Mouse (Mus musculus) midbrain, embryonic 12.5 days (tissue): ENCODE measurements at regions not wholly inside any gene's neighbourhood (a gene's known extent, or its start where the extent isn't known, plus 50 kb on each side); places are given as distances from the start of the nearest gene placed in this dataset.

ENCODE experiments used
- ATAC-seq: fragments of 200-750 bp; cut with Nextera tagmentation; 2 replicates; pipeline ENCODE4 v1.8.0; 2017; ENCODE audit warnings: low read depth, moderate TSS enrichment, moderate library complexity; ENCODE audit not compliant: low FRiP score
- H3K27ac ChIP-seq: fragments of 300-500 bp; sonication (generic); replicated peaks from 2 replicates; pipeline ENCODE4 v1.5.1; 2016; ENCODE audit warnings: mild to moderate bottlenecking
- H3K27me3 ChIP-seq: fragments of 300-500 bp; sonication (generic); 2 replicates; pipeline ENCODE4 v1.6.1; 2016; ENCODE audit warnings: mild to moderate bottlenecking
- H3K36me3 ChIP-seq: fragments of 300-500 bp; sonication (generic); 2 replicates; pipeline ENCODE4 v1.6.1; 2016
- H3K4me1 ChIP-seq: fragments of 300-500 bp; sonication (generic); 2 replicates; pipeline ENCODE4 v1.6.1; 2016
- H3K4me2 ChIP-seq: fragments of 300-500 bp; sonication (generic); replicated peaks from 2 replicates; pipeline ENCODE4 v1.6.1; 2016; ENCODE audit warnings: mild to moderate bottlenecking, moderate library complexity
- H3K4me3 ChIP-seq: fragments of 300-500 bp; sonication (generic); 2 replicates; pipeline ENCODE4 v1.5.1; 2016; ENCODE audit warnings: mild to moderate bottlenecking
- H3K9ac ChIP-seq: fragments of 300-500 bp; sonication (generic); replicated peaks from 2 replicates; pipeline ENCODE4 v1.6.1; 2016; ENCODE audit warnings: mild to moderate bottlenecking, moderate library complexity
- H3K9me3 ChIP-seq: fragments of 300-500 bp; sonication (generic); 2 replicates; pipeline ENCODE4 v1.6.1; 2016; ENCODE audit warnings: mild to moderate bottlenecking
- WGBS: fragments of 180-500 bp; shearing (Covaris S2); methylation state at CpG from one replicate; pipeline ENCODE4 v1.1.7; 2016; 5-methylcytosine and 5-hydroxymethylcytosine counted together

DNA sequence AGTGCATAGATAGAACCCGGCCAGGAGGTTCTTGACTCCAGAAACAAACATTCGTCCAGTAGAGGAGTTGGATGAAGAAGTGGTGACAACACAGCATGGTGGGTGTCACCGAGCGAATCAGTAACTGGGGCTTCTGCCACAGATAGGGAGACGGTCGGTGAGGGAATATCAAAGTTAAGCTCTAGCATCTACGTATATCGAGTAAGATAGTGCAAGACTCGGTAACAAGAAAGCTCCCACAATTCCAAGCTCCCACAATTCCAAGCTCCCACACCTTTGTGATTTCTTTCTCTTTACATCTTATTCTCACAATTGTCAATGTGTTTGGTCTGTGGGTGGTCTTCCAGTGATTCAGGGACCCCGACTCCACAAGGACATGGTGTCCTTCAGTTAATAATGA, 222.2 kb downstream of the 1500009L16Rik start:
- Histone ChIP-seq H3K9me3 (no peaks in the 10 kb centered on the region), H3K36me3 (no peaks in the 10 kb centered on the region), H3K4me3 (no peak overlapping the region), H3K27ac (no peak overlapping the region), H3K9ac (no peak overlapping the region), H3K4me2 (no peak overlapping the region), H3K27me3 (no peaks in the 10 kb centered on the region), H3K4me1 (no peaks in the 10 kb centered on the region)
- 93% methylated on average over 10 of the region's 10 CpGs for WGBS
- no peak for ATAC-seq

DNA sequence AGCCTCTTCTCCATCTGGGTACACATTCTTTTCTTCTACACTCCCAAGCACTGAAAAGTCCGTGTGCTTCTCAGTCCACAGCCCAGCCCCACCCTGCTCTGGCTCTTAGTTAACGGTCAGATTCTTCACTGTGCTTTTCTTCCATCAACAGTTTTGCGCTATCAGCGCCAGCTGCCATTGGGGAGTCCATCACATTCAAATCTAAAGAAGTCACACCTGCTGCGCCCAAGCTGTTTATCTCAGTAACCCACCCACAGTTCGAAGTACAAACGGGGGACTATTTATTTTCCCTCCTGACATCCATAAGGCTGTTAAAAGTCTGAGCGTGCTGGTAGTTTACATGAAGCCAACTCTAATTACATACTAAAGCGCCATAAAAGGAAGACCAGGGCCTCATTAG, 222.8 kb downstream of the 1500009L16Rik start:
- H3K27ac ChIP-seq: no peak overlapping the region
- no peak for ATAC-seq
- H3K4me3 ChIP-seq: no peak overlapping the region
- H3K9ac ChIP-seq: no peak overlapping the region
- no peaks in the 10 kb centered on the region for H3K4me1 ChIP-seq
- no peaks in the 10 kb centered on the region for H3K27me3 ChIP-seq
- no peaks in the 10 kb centered on the region for H3K36me3 ChIP-seq
- 89% methylated on average over 9 of the region's 9 CpGs for WGBS
- no peak overlapping the region for H3K4me2 ChIP-seq
- no peaks in the 10 kb centered on the region for H3K9me3 ChIP-seq

GRCm38 (mm10) chr10:83946186-83947176, 223.8 kb downstream of the 1500009L16Rik start:
- no peak overlapping the region for H3K4me2 ChIP-seq
- no peaks in the 10 kb centered on the region for H3K36me3 ChIP-seq
- no peak overlapping the region for H3K9ac ChIP-seq
- H3K9me3 ChIP-seq: no peaks in the 10 kb centered on the region
- no peaks in the 10 kb centered on the region for H3K4me1 ChIP-seq
- no peak for ATAC-seq
- H3K4me3 ChIP-seq: no peak overlapping the region
- H3K27me3 ChIP-seq: no peaks in the 10 kb centered on the region
- H3K27ac ChIP-seq: no peak overlapping the region
- 90% methylated on average over 11 of the region's 11 CpGs for WGBS

- H3K4me3 ChIP-seq: no peak overlapping the region
- no peaks in the 10 kb centered on the region for H3K9me3 ChIP-seq
- no peaks in the 10 kb centered on the region for H3K27me3 ChIP-seq
- no peaks in the 10 kb centered on the region for H3K36me3 ChIP-seq
- no peak overlapping the region for H3K27ac ChIP-seq
- H3K4me1 ChIP-seq: no peaks in the 10 kb centered on the region
- ATAC-seq: no peak
- 82% methylated on average over 18 of the region's 18 CpGs for WGBS
- H3K9ac ChIP-seq: no peak overlapping the region
- H3K4me2 ChIP-seq: no peak overlapping the region
These were observed 234.6 kb downstream of the 1500009L16Rik start for GRCm38 (mm10) chr10:83957118-83957759.

GRCm38 (mm10) chr10:83958397-83958796, 235.7 kb downstream of the 1500009L16Rik start:
- H3K27me3 ChIP-seq: no peaks in the 10 kb centered on the region; the same call in 1 of the 2 replicates
- no peak overlapping the region for H3K4me2 ChIP-seq
- H3K9me3 ChIP-seq: no peaks in the 10 kb centered on the region
- H3K4me3 ChIP-seq: no peak overlapping the region
- H3K9ac ChIP-seq: no peak overlapping the region
- no peaks in the 10 kb centered on the region for H3K36me3 ChIP-seq
- WGBS: 88% methylated on average over 3 of the region's 3 CpGs
- no peak overlapping the region for H3K27ac ChIP-seq
- 0 out of 2 replicates have a peak, but pooled peaks cover 1% of the 10 kb centered on the region for H3K4me1 ChIP-seq
- no peak for ATAC-seq

DNA sequence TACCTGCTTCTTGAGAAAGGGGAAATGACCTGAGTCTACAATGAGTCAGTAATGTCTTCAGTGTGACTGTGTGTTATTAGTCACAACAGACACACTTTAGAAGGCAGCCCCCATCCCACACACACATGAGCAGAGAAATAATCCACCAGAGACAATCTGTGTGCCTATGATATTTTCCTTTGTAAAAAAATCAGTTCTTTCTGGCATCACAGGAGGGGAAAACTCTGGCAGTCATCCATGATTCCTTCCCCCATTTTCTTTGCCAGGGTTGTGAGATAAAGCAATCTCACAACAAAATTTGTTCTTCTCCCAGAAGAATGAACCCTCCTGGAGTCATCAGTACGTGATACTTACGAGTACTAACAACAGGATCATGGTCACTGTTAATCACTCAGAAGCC, 236.2 kb downstream of the 1500009L16Rik start:
- H3K36me3 ChIP-seq: no peaks in the 10 kb centered on the region
- H3K4me2 ChIP-seq: no peak overlapping the region
- H3K4me3 ChIP-seq: no peak overlapping the region
- no peaks in the 10 kb centered on the region; the same call in 1 of the 2 replicates for H3K27me3 ChIP-seq
- H3K9me3 ChIP-seq: no peaks in the 10 kb centered on the region
- H3K27ac ChIP-seq: no peak overlapping the region
- WGBS: 90% methylated on average over 2 of the region's 2 CpGs
- no peak for ATAC-seq
- H3K4me1 ChIP-seq: 0 out of 2 replicates have a peak, but pooled peaks cover 6% of the 10 kb centered on the region
- no peak overlapping the region for H3K9ac ChIP-seq

- ATAC-seq: no peak
- Histone ChIP-seq H3K36me3 (no peaks in the 10 kb centered on the region), H3K27ac (no peak overlapping the region), H3K4me1 (peaks cover 18% of the 10 kb centered on the region), H3K27me3 (no peaks in the 10 kb centered on the region; the same call in 1 of the 2 replicates), H3K9me3 (no peaks in the 10 kb centered on the region), H3K4me3 (no peak overlapping the region), H3K9ac (no peak overlapping the region), H3K4me2 (no peak overlapping the region)
- 77% methylated on average over 12 of the region's 12 CpGs for WGBS
These were observed 240.6 kb downstream of the 1500009L16Rik start for GRCm38 (mm10) chr10:83963232-83963760.

DNA sequence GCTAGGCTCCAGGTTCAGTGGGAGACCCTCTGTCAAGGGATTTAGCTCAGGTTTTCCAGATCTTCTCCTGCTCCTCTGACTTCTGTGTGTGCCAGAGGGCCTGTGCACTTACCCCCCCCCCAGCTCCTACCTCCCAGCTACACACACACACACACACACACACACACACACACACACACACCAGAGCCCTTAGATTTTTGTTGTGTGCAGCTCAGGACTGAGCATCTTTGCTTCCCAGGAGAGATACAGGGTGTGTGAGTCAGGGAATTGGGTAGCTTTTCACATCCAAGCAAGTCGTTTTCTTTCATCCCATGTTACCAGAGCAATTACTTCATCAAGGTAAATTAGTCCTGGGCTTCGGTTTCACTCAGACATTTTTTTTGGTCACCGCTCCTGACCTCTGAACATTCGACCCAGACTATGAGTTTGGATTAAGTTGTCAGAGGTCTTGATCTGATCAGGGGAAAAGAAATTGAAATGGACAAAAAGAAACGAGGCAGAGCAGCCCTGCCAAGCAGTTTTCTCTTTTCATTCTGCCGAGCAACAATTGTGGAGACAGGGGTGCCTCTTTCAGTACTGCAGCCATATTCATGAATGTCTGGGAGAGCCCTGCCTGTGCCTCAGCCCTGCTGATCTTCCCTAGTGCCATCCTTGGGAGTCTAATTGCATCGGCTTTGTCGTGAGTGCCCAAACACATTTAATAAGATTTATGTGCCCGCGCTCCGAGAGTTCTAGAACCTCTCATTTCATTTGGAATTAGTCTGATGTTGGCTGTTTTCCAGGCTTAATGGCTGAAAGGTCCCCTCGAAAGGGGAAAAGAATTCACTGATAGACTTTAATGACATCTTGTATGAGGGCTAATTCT, 241.3 kb downstream of the 1500009L16Rik start:
- H3K9me3 ChIP-seq: no peaks in the 10 kb centered on the region
- H3K4me2 ChIP-seq: no peak overlapping the region
- H3K36me3 ChIP-seq: no peaks in the 10 kb centered on the region
- no peak overlapping the region for H3K27ac ChIP-seq
- ATAC-seq: no peak
- H3K4me3 ChIP-seq: no peak overlapping the region
- no peak overlapping the region for H3K9ac ChIP-seq
- 21% methylated on average over 12 of the region's 12 CpGs for WGBS
- H3K4me1 ChIP-seq: peaks cover 18% of the 10 kb centered on the region
- H3K27me3 ChIP-seq: no peaks in the 10 kb centered on the region; the same call in 1 of the 2 replicates

- Histone ChIP-seq H3K9me3 (no peaks in the 10 kb centered on the region), H3K36me3 (no peaks in the 10 kb centered on the region), H3K27ac (no peak overlapping the region), H3K27me3 (no peaks in the 10 kb centered on the region; the same call in 1 of the 2 replicates), H3K4me2 (no peak overlapping the region), H3K4me3 (no peak overlapping the region), H3K9ac (no peak overlapping the region), H3K4me1 (peaks cover 18% of the 10 kb centered on the region)
- ATAC-seq: no peak
- WGBS: 53% methylated on average over 5 of the region's 5 CpGs
These were observed 242.2 kb downstream of the 1500009L16Rik start for GRCm38 (mm10) chr10:83964838-83965237.

GRCm38 (mm10) chr10:83970501-83970900, 247.8 kb downstream of the 1500009L16Rik start:
- no peak overlapping the region for H3K4me2 ChIP-seq
- H3K27me3 ChIP-seq: no peaks in the 10 kb centered on the region
- H3K9me3 ChIP-seq: no peaks in the 10 kb centered on the region
- no peaks in the 10 kb centered on the region for H3K36me3 ChIP-seq
- 79% methylated on average over 3 of the region's 3 CpGs for WGBS
- ATAC-seq: no peak
- no peak overlapping the region for H3K9ac ChIP-seq
- H3K4me1 ChIP-seq: no peaks in the 10 kb centered on the region
- H3K4me3 ChIP-seq: no peak overlapping the region
- H3K27ac ChIP-seq: no peak overlapping the region

- H3K4me1 ChIP-seq: peaks cover 9% of the 10 kb centered on the region; the same call in 1 of the 2 replicates
- no peaks in the 10 kb centered on the region for H3K9me3 ChIP-seq
- H3K9ac ChIP-seq: no peak overlapping the region
- ATAC-seq: no peak
- H3K4me2 ChIP-seq: no peak overlapping the region
- H3K36me3 ChIP-seq: no peaks in the 10 kb centered on the region
- WGBS: 86% methylated on average over 6 of the region's 6 CpGs
- H3K27me3 ChIP-seq: no peaks in the 10 kb centered on the region
- H3K4me3 ChIP-seq: no peak overlapping the region
- no peak overlapping the region for H3K27ac ChIP-seq
These were observed 251.9 kb downstream of the 1500009L16Rik start for GRCm38 (mm10) chr10:83974548-83974947.
